Mouse (Mus musculus) liver, adult 2 months (tissue): ENCODE data around the gene Gdap1l1.

Experiments
- CTCF ChIP-seq: fragments of 200-500 bp; IDR thresholded peaks from 2 replicates; pipeline ENCODE4 v1.5.1; 2011; ENCODE audit warnings: low read depth, low read length, control low read depth
- POLR2A ChIP-seq: fragments of 200-500 bp; IDR thresholded peaks from 2 replicates; pipeline ENCODE4 v1.6.1; 2011; ENCODE audit warnings: low read length, control low read depth; ENCODE audit not compliant: insufficient read depth; ENCODE audit errors: extremely low read depth

- TF ChIP-seq CTCF (no peak), POLR2A (no peak)
Measured at GRCm38 (mm10) chr2:163453378-163453777, 15.1 kb downstream of the Gdap1l1 start.
